Comparison of ENCODE assay signal across 24 mouse cellular contexts in genomic region chr16:92739997-92740396, GRCm38 (mm10).
A peak's percentile ranks its signal among the peaks of the same experiment; 100 is the strongest.
DNase-seq lines count a peak whose midpoint lies in the region; ATAC-seq and TF ChIP-seq lines count a peak whose summit lies in the region.
"Had no signal": no experiment of that assay in that cellular context is flagged by ENCODE, and none has a peak within 500 bp of the region (broad histone marks: within the 10 kb centered on the region; RNA-seq: fewer than 3 reads in every experiment).

No protein-coding gene starts in this region.

- no peaks in the 10 kb centered on the region for H3K27me3 ChIP-seq in forebrain, embryonic 14.5 days (replicated peaks; ENCODE audit: control insufficient read depth, insufficient read depth, low read length)
- H3K27me3 ChIP-seq in forebrain, embryonic 12.5 days, result no peaks in the 10 kb centered on the region
- H3K27me3 ChIP-seq in embryonic facial prominence, embryonic 14.5 days (replicated peaks; ENCODE audit: control insufficient read depth, insufficient read depth, low read length), result no peaks in the 10 kb centered on the region
- no peaks in the 10 kb centered on the region for H3K27me3 ChIP-seq in stomach, postnatal 0 days (ENCODE audit: control insufficient read depth, insufficient read depth, low read length)
- H3K27me3 ChIP-seq: liver, embryonic 15.5 days; neural tube, embryonic 13.5 days; stomach, embryonic 15.5 days had no signal

- TF ChIP-seq CTCF in stomach, postnatal 0 days (IDR thresholded peaks at IDR 0.05; ENCODE audit: low read depth), result no peak

- no peak for ATAC-seq in forebrain, embryonic 14.5 days
- no peak for ATAC-seq in forebrain, embryonic 12.5 days (ENCODE audit: low FRiP score)
- no peak for ATAC-seq in embryonic facial prominence, embryonic 14.5 days (ENCODE audit: low read depth)
- no peak for ATAC-seq in stomach, postnatal 0 days (ENCODE audit: low FRiP score, low TSS enrichment)
- ATAC-seq: intestine, embryonic 16.5 days had no signal

- no peak overlapping the region for H3K4me3 ChIP-seq in forebrain, embryonic 14.5 days (ENCODE audit: low read depth, low read length)
- no peak overlapping the region for H3K4me3 ChIP-seq in forebrain, embryonic 12.5 days (replicated peaks)
- H3K4me3 ChIP-seq in embryonic facial prominence, embryonic 14.5 days (ENCODE audit: low read depth, low read length), result no peak overlapping the region
- H3K4me3 ChIP-seq in stomach, postnatal 0 days (ENCODE audit: low read depth, low read length), result no peak overlapping the region
- H3K4me3 ChIP-seq: limb, embryonic 10.5 days; limb, embryonic 15.5 days; liver, embryonic 15.5 days; neural tube, embryonic 13.5 days; stomach, embryonic 15.5 days had no signal

- 54% methylated on average over 12 of the region's 12 CpGs for WGBS in forebrain, embryonic 14.5 days
- 60% methylated on average over 12 of the region's 12 CpGs for WGBS in forebrain, embryonic 12.5 days
- 34% methylated on average over 12 of the region's 12 CpGs for WGBS in embryonic facial prominence, embryonic 14.5 days
- 38% methylated on average over 12 of the region's 12 CpGs for WGBS in stomach, postnatal 0 days

- no peak for TF ChIP-seq EP300 in stomach, postnatal 0 days (optimal IDR thresholded peaks at IDR 0.05)

- no peaks in the 10 kb centered on the region for H3K9me3 ChIP-seq in forebrain, embryonic 14.5 days (replicated peaks; ENCODE audit: control insufficient read depth, low read length)
- no peaks in the 10 kb centered on the region for H3K9me3 ChIP-seq in forebrain, embryonic 12.5 days
- H3K9me3 ChIP-seq in embryonic facial prominence, embryonic 14.5 days (ENCODE audit: control insufficient read depth, low read length), result no peaks in the 10 kb centered on the region
- H3K9me3 ChIP-seq in stomach, postnatal 0 days (ENCODE audit: control insufficient read depth, low read length), result no peaks in the 10 kb centered on the region
- H3K9me3 ChIP-seq: limb, embryonic 10.5 days; limb, embryonic 15.5 days; liver, embryonic 15.5 days; neural tube, embryonic 13.5 days; stomach, embryonic 15.5 days had no signal

- peak; percentile 52 for DNase-seq in forebrain, embryonic 14.5 days (ENCODE audit: low spot score)
- DNase-seq in right cerebral cortex, adult 18-20 months, result peak; percentile 5
- no peak for DNase-seq in right cerebral cortex, postnatal 14 days
- DNase-seq in embryonic facial prominence, embryonic 14.5 days (ENCODE audit: low spot score), result peak; percentile 55
- DNase-seq in stomach, postnatal 0 days (ENCODE audit: low spot score), result no peak
- no peak for DNase-seq in embryo, embryonic 11 days
- DNase-seq in thymus, adult 18-20 months, result no peak
- DNase-seq: adrenal gland, postnatal 14 days; cerebellum, adult 8-10 months; cerebellum, postnatal 25 days; kidney, adult 8-10 months; kidney, postnatal 10 days; lung, embryonic 14.5 days; right cerebral cortex, postnatal 25 days; thymus, adult 2 months; thymus, postnatal 36 days had no signal

- no peak overlapping the region for H3K9ac ChIP-seq in forebrain, embryonic 14.5 days (ENCODE audit: low read length)
- H3K9ac ChIP-seq in forebrain, embryonic 12.5 days, result no peak overlapping the region
- H3K9ac ChIP-seq in embryonic facial prominence, embryonic 14.5 days (ENCODE audit: low read depth, low read length), result no peak overlapping the region
- no peak overlapping the region for H3K9ac ChIP-seq in stomach, postnatal 0 days (ENCODE audit: low read length)
- H3K9ac ChIP-seq: limb, embryonic 15.5 days; liver, embryonic 15.5 days; lung, embryonic 14.5 days; neural tube, embryonic 13.5 days; stomach, embryonic 15.5 days had no signal

- no peak overlapping the region for H3K4me2 ChIP-seq in forebrain, embryonic 14.5 days (ENCODE audit: low read length)
- no peak overlapping the region for H3K4me2 ChIP-seq in forebrain, embryonic 12.5 days
- no peak overlapping the region for H3K4me2 ChIP-seq in embryonic facial prominence, embryonic 14.5 days (ENCODE audit: low read depth, low read length)
- H3K4me2 ChIP-seq in stomach, postnatal 0 days (replicated peaks; ENCODE audit: low read depth), result no peak overlapping the region
- H3K4me2 ChIP-seq: limb, embryonic 15.5 days; liver, embryonic 15.5 days; lung, embryonic 14.5 days; midbrain, embryonic 11.5 days; neural tube, embryonic 13.5 days; stomach, embryonic 15.5 days had no signal

- no peaks in the 10 kb centered on the region for H3K36me3 ChIP-seq in forebrain, embryonic 14.5 days (ENCODE audit: control insufficient read depth, insufficient read depth, low read length)
- no peaks in the 10 kb centered on the region for H3K36me3 ChIP-seq in forebrain, embryonic 12.5 days (replicated peaks)
- no peaks in the 10 kb centered on the region for H3K36me3 ChIP-seq in embryonic facial prominence, embryonic 14.5 days (ENCODE audit: control insufficient read depth, insufficient read depth, low read length)
- no peaks in the 10 kb centered on the region for H3K36me3 ChIP-seq in stomach, postnatal 0 days (ENCODE audit: control insufficient read depth, insufficient read depth, low read length)
- H3K36me3 ChIP-seq: limb, embryonic 10.5 days; limb, embryonic 15.5 days; liver, embryonic 15.5 days; neural tube, embryonic 13.5 days; stomach, embryonic 15.5 days had no signal

- H3K4me1 ChIP-seq in forebrain, embryonic 14.5 days (ENCODE audit: control insufficient read depth, insufficient read depth, low read length), result peaks cover 9% of the 10 kb centered on the region; the same call in 1 of the 2 replicates
- peaks cover 4% of the 10 kb centered on the region; the same call in 1 of the 2 replicates for H3K4me1 ChIP-seq in forebrain, embryonic 12.5 days
- peaks cover 46% of the 10 kb centered on the region for H3K4me1 ChIP-seq in embryonic facial prominence, embryonic 14.5 days (ENCODE audit: control insufficient read depth, insufficient read depth, low read length)
- no peaks in the 10 kb centered on the region for H3K4me1 ChIP-seq in stomach, postnatal 0 days (replicated peaks; ENCODE audit: control insufficient read depth, insufficient read depth)
- H3K4me1 ChIP-seq: stomach, embryonic 15.5 days had no signal

- no peak overlapping the region for H3K27ac ChIP-seq in forebrain, embryonic 14.5 days (ENCODE audit: low read depth, low read length)
- no peak overlapping the region; the same call in 1 of the 2 replicates for H3K27ac ChIP-seq in forebrain, embryonic 12.5 days
- peak overlapping the region; percentile 35 for H3K27ac ChIP-seq in embryonic facial prominence, embryonic 14.5 days (replicated peaks; ENCODE audit: low read depth, low read length)
- 0 out of 2 replicates have a peak overlapping the region, but pooled peaks have one; percentile 8 for H3K27ac ChIP-seq in stomach, postnatal 0 days (replicated peaks)
- H3K27ac ChIP-seq: limb, embryonic 10.5 days; limb, embryonic 15.5 days; liver, embryonic 15.5 days; neural tube, embryonic 13.5 days; stomach, embryonic 15.5 days had no signal

Comparison
In these comparisons a context has a peak if more than half of its experiments do, and no peak if none do; other contexts are left out.
1. DNase-seq: peak in forebrain, embryonic 14.5 days (single experiment), right cerebral cortex, adult 18-20 months (single experiment) and embryonic facial prominence, embryonic 14.5 days (single experiment); none in right cerebral cortex, postnatal 14 days (single experiment), stomach, postnatal 0 days (single experiment), embryo, embryonic 11 days (single experiment) and thymus, adult 18-20 months (0 of 2).
2. H3K27ac ChIP-seq: peak in embryonic facial prominence, embryonic 14.5 days (single experiment) and stomach, postnatal 0 days (single experiment); none in forebrain, embryonic 14.5 days (single experiment) and forebrain, embryonic 12.5 days (single experiment).